ENCODE assay signal across 31 mouse cellular contexts in the genomic region with DNA sequence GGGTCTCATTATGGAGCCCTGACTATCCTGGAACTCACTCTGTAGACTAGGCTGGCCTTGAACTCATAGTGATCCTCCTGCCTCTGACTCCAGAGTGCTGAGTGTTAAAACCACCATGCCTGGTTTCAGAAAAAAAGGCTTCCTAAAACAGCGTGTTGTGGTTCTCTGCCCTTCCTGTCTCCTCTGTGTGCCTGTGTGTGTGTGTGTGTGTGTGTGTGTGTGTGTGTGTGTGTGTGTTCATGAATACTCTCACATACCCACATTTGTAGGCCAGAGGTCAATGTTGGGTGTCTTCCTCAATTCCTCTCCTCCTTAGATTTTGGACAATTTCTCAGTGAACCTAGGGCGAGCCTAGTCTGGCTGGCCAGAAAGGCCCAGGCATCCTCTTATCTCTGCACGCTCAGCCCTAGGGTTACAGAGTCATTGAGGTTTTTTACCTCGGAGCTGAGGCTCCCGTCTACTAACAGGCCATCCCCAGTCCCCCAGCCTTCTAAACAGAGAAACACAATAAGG. TPM values are rescaled to one million over a fixed set of nuclear protein-coding genes. Genes with fewer than 3 reads are reported as not detected.
DNase-seq lines count a peak whose midpoint lies in the region; ATAC-seq lines count a peak whose summit lies in the region.
"Had no signal": no experiment of that assay in that cellular context is flagged by ENCODE, and none has a peak within 500 bp of the region (broad histone marks: within the 10 kb centered on the region; RNA-seq: fewer than 3 reads in every experiment).

No protein-coding gene starts in this region.

- no peaks in the 10 kb centered on the region for H3K36me3 ChIP-seq in liver, embryonic 12.5 days
- H3K36me3 ChIP-seq in liver, embryonic 13.5 days: no peaks in the 10 kb centered on the region
- H3K36me3 ChIP-seq: embryonic facial prominence, embryonic 15.5 days; heart, embryonic 10.5 days; hindbrain, embryonic 10.5 days; limb, embryonic 15.5 days; midbrain, embryonic 12.5 days had no signal

- intact Hi-C loops in heart, postnatal 10 days (cut with DNase I): loop anchor here (5.0 kb wide), 1 partner anchor 80 kb away; no protein-coding TSS in a partner anchor

- H3K4me2 ChIP-seq in liver, embryonic 12.5 days: no peak overlapping the region
- H3K4me2 ChIP-seq in liver, embryonic 13.5 days: no peak overlapping the region
- H3K4me2 ChIP-seq: embryonic facial prominence, embryonic 15.5 days; limb, embryonic 15.5 days; lung, embryonic 14.5 days; midbrain, embryonic 12.5 days had no signal

- no peak overlapping the region for H3K9ac ChIP-seq in liver, embryonic 12.5 days
- no peak overlapping the region for H3K9ac ChIP-seq in liver, embryonic 13.5 days
- H3K9ac ChIP-seq: embryonic facial prominence, embryonic 15.5 days; limb, embryonic 15.5 days; lung, embryonic 14.5 days; midbrain, embryonic 12.5 days had no signal

- peak overlapping the region; percentile 10; the same call in 1 of the 2 replicates for H3K27ac ChIP-seq in liver, embryonic 12.5 days
- no peak overlapping the region; the same call in 1 of the 2 replicates for H3K27ac ChIP-seq in liver, embryonic 13.5 days
- H3K27ac ChIP-seq: embryonic facial prominence, embryonic 15.5 days; gastrocnemius, adult 2 months; heart, embryonic 10.5 days; hindbrain, embryonic 10.5 days; limb, embryonic 15.5 days; midbrain, embryonic 12.5 days had no signal

- ATAC-seq in liver, embryonic 12.5 days: 0 out of 2 replicates have a peak, but pooled peaks have one; percentile 16
- ATAC-seq in liver, embryonic 13.5 days (ENCODE audit: low read depth): 0 out of 2 replicates have a peak, but pooled peaks have one; percentile 20
- no peak for ATAC-seq in granulocyte monocyte progenitor cell, adult 5-6 weeks (replicated peaks; ENCODE audit: poor library complexity, severe bottlenecking)
- ATAC-seq: forebrain, embryonic 14.5 days had no signal

- no peaks in the 10 kb centered on the region for H3K9me3 ChIP-seq in liver, embryonic 12.5 days (replicated peaks)
- no peaks in the 10 kb centered on the region for H3K9me3 ChIP-seq in liver, embryonic 13.5 days (replicated peaks)
- H3K9me3 ChIP-seq: embryonic facial prominence, embryonic 15.5 days; heart, embryonic 10.5 days; hindbrain, embryonic 10.5 days; limb, embryonic 15.5 days; midbrain, embryonic 12.5 days had no signal

- no peaks in the 10 kb centered on the region for H3K27me3 ChIP-seq in liver, embryonic 12.5 days (replicated peaks)
- no peaks in the 10 kb centered on the region for H3K27me3 ChIP-seq in liver, embryonic 13.5 days
- H3K27me3 ChIP-seq: embryonic facial prominence, embryonic 15.5 days; limb, embryonic 15.5 days had no signal

- H3K4me1 ChIP-seq in liver, embryonic 12.5 days: peaks cover 44% of the 10 kb centered on the region
- H3K4me1 ChIP-seq in liver, embryonic 13.5 days (replicated peaks): peaks cover 46% of the 10 kb centered on the region

- H3K4me3 ChIP-seq in liver, embryonic 12.5 days: no peak overlapping the region
- H3K4me3 ChIP-seq in liver, embryonic 13.5 days (replicated peaks): no peak overlapping the region
- H3K4me3 ChIP-seq: embryonic facial prominence, embryonic 15.5 days; gastrocnemius, adult 2 months; heart, embryonic 10.5 days; hindbrain, embryonic 10.5 days; limb, embryonic 15.5 days; midbrain, embryonic 12.5 days had no signal

- WGBS in liver, embryonic 12.5 days (ENCODE audit: insufficient replicate concordance): 23% methylated on average over 5 of the region's 5 CpGs
- 26% methylated on average over 5 of the region's 5 CpGs for WGBS in liver, embryonic 13.5 days (ENCODE audit: insufficient replicate concordance)

- DNase-seq in liver: no peak
- peak; percentile 29 for DNase-seq in Muller cell, postnatal 12 days (ENCODE audit: inconsistent ontology term)
- no peak for DNase-seq in liver, embryonic 13.5 days
- peak; percentile 53 for DNase-seq in naive thymus-derived CD4-positive, alpha-beta T cell, adult 2 months (ENCODE audit: low read depth)
- DNase-seq in heart, postnatal 10 days: no peak
- DNase-seq: adrenal gland, postnatal 25 days; cerebellum, adult 11-12 months; cerebellum, postnatal 14 days; embryo, embryonic 11 days; gastrocnemius, adult 2 months; kidney, adult 18-20 months; kidney, postnatal 4 days; layer of hippocampus, adult 9-11 months; left cerebral cortex, postnatal 4 days; lung, embryonic 14.5 days; lung, postnatal 36 days; right cerebral cortex, postnatal 25 days; spleen, adult 18-20 months; thymus, postnatal 14 days had no signal

RNA-seq across cellular contexts. Expression of a gene that starts 16.0 kb away (rescaled TPM):
- polyA plus RNA-seq in liver, embryonic 12.5 days (2016; fragmentation: Nextera tagmentation; extraction: Ambion mirVana): not detected in 2 replicates
- not detected in 2 replicates for polyA plus RNA-seq in liver, embryonic 13.5 days (2015; fragmentation: Nextera tagmentation; extraction: Ambion mirVana)
- not detected for total RNA-seq in heart, postnatal 10 days (2021)
- not detected in 2 replicates for total RNA-seq in granulocyte monocyte progenitor cell, adult 5-6 weeks (2014; fragmentation: Nextera tagmentation)
- total RNA-seq in granulocyte monocyte progenitor cell, adult 5-6 weeks (2017): not detected in 2 replicates
- total RNA-seq: gastrocnemius, adult 2 months; left cerebral cortex, adult 8-10 months; left cerebral cortex, postnatal 4 days had no signal
- polyA plus RNA-seq: forebrain, embryonic 14.5 days; frontal cortex, adult 2 months; heart, embryonic 10.5 days; heart, postnatal 0 days; lung, embryonic 14.5 days; midbrain, embryonic 12.5 days; neural tube, embryonic 11.5 days had no signal

RNA-seq across cellular contexts. Expression of a gene that starts 19.4 kb away (rescaled TPM):
- polyA plus RNA-seq in liver, embryonic 12.5 days (2016; fragmentation: Nextera tagmentation; extraction: Ambion mirVana): 1,241 and 1,342 TPM in 2 replicates
- polyA plus RNA-seq in liver, embryonic 13.5 days (2015; fragmentation: Nextera tagmentation; extraction: Ambion mirVana): 783 and 784 TPM in 2 replicates
- total RNA-seq in heart, postnatal 10 days (2021): 100 to 1,000 TPM; 231 to 243 TPM
- 409 and 424 TPM in 2 replicates for total RNA-seq in granulocyte monocyte progenitor cell, adult 5-6 weeks (2014; fragmentation: Nextera tagmentation)
- total RNA-seq in granulocyte monocyte progenitor cell, adult 5-6 weeks (2017): 380 and 423 TPM in 2 replicates

Comparison
In these comparisons a context has a peak if more than half of its experiments do, and no peak if none do; other contexts are left out.
1. DNase-seq: peak in Muller cell, postnatal 12 days (single experiment) and naive thymus-derived CD4-positive, alpha-beta T cell, adult 2 months (single experiment); none in liver (single experiment), liver, embryonic 13.5 days (single experiment) and heart, postnatal 10 days (0 of 2).